20 mouse cellular contexts compared by ENCODE assay signal in the genomic region with DNA sequence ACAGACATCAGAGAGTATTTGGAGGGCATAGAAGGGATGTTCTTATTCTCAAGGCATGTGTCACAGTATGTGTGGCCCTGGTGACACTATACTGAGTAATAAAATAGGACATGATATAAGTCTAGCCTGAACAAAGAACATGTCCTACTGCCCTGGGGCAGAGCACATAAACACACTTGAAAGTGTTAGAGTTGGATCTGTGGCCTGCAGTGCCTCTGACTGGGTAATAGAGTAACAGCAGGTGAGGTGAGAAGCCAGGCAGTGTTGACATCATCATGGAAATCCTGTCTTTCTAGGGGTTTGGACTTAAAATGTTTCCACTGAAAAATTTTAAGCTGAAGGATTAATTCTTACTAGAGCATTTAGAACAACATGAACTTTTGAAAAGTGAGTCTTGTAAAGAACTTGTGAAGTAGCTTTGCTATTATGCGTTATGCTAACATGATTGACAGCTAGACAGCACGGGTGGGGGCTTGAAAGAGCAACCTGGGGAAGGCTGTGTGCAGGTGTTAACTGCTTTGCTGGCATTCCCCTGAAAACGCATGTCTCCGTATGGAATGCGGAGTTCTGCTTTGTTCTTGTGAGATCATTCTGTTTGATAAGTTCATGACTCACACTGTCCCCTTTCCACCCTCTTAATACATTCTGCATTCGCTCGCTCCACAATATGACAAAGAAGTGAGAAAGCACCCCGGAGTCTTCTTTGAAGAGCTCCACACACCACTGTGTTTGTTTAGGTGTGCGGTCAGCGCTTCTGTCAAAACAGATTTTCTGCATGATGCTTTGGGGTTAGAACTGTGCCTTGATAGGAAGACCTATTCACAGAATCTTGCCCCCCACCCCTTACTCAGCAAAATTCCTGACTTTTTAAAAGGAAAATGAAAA. TPM values are rescaled to one million over a fixed set of nuclear protein-coding genes. Genes with fewer than 3 reads are reported as not detected.
A peak's percentile ranks its signal among the peaks of the same experiment; 100 is the strongest.
DNase-seq lines count a peak whose midpoint lies in the region; ATAC-seq and TF ChIP-seq lines count a peak whose summit lies in the region.
"Had no signal": no experiment of that assay in that cellular context is flagged by ENCODE, and none has a peak within 500 bp of the region (broad histone marks: within the 10 kb centered on the region; RNA-seq: fewer than 3 reads in every experiment).

No protein-coding gene starts in this region.

- WGBS in forebrain, postnatal 0 days, result 46% methylated on average over 10 of the region's 10 CpGs
- 43% methylated on average over 10 of the region's 10 CpGs for WGBS in forebrain, embryonic 16.5 days
- WGBS in midbrain, embryonic 14.5 days, result 22% methylated on average over 10 of the region's 10 CpGs
- WGBS in midbrain, embryonic 16.5 days, result 37% methylated on average over 10 of the region's 10 CpGs

- H3K9ac ChIP-seq in forebrain, postnatal 0 days, result no peak overlapping the region
- no peak overlapping the region for H3K9ac ChIP-seq in forebrain, embryonic 16.5 days (replicated peaks; ENCODE audit: low read depth, low read length)
- no peak overlapping the region for H3K9ac ChIP-seq in midbrain, embryonic 14.5 days (replicated peaks; ENCODE audit: low read length)
- no peak overlapping the region for H3K9ac ChIP-seq in midbrain, embryonic 16.5 days (ENCODE audit: low read depth, low read length)
- H3K9ac ChIP-seq: limb, embryonic 15.5 days; liver, embryonic 15.5 days had no signal

- peak; percentile 11 for DNase-seq in forebrain, postnatal 0 days
- peak; percentile 12 for DNase-seq in midbrain, embryonic 14.5 days
- peak; percentile 35 for DNase-seq in CD4-positive helper T cell, adult 2 months (ENCODE audit: low read depth, low spot score)
- DNase-seq in brain, embryonic 14.5 days (ENCODE audit: low read depth), result peak; percentile 19
- no peak for DNase-seq in gastrocnemius, adult 8-10 months (ENCODE audit: low spot score in 2 of 2)
- DNase-seq: adrenal gland, postnatal 36 days; cerebellum, adult 11-12 months; cerebellum, postnatal 10 days; kidney, adult 2 months; kidney, postnatal 10 days; left cerebral cortex, postnatal 4 days; lung, postnatal 4 days had no signal

- no peak overlapping the region for H3K4me3 ChIP-seq in forebrain, postnatal 0 days (ENCODE audit: low read depth, low read length)
- no peak overlapping the region for H3K4me3 ChIP-seq in forebrain, embryonic 16.5 days (replicated peaks; ENCODE audit: low read length)
- no peak overlapping the region for H3K4me3 ChIP-seq in midbrain, embryonic 14.5 days (replicated peaks; ENCODE audit: low read depth, low read length)
- H3K4me3 ChIP-seq in midbrain, embryonic 16.5 days (ENCODE audit: low read depth, low read length), result no peak overlapping the region
- H3K4me3 ChIP-seq: heart, embryonic 10.5 days; left cerebral cortex, adult 2 months; limb, embryonic 15.5 days; liver, embryonic 15.5 days; myocyte had no signal

- H3K27ac ChIP-seq in forebrain, postnatal 0 days (ENCODE audit: low read depth, low read length), result no peak overlapping the region
- no peak overlapping the region for H3K27ac ChIP-seq in forebrain, embryonic 16.5 days (ENCODE audit: low read length)
- H3K27ac ChIP-seq in midbrain, embryonic 14.5 days (replicated peaks; ENCODE audit: low read depth, low read length), result no peak overlapping the region
- no peak overlapping the region for H3K27ac ChIP-seq in midbrain, embryonic 16.5 days (ENCODE audit: low read length)
- H3K27ac ChIP-seq: heart, embryonic 10.5 days; left cerebral cortex, adult 2 months; limb, embryonic 15.5 days; liver, embryonic 15.5 days had no signal

- H3K36me3 ChIP-seq in forebrain, postnatal 0 days (ENCODE audit: insufficient read depth), result no peaks in the 10 kb centered on the region
- no peaks in the 10 kb centered on the region for H3K36me3 ChIP-seq in forebrain, embryonic 16.5 days (ENCODE audit: control insufficient read depth, insufficient read depth)
- H3K36me3 ChIP-seq in midbrain, embryonic 14.5 days (ENCODE audit: control insufficient read depth, insufficient read depth, low read length), result no peaks in the 10 kb centered on the region
- H3K36me3 ChIP-seq in midbrain, embryonic 16.5 days (ENCODE audit: control insufficient read depth, insufficient read depth, low read length), result no peaks in the 10 kb centered on the region
- H3K36me3 ChIP-seq: heart, embryonic 10.5 days; limb, embryonic 15.5 days; liver, embryonic 15.5 days had no signal

- H3K27me3 ChIP-seq in forebrain, postnatal 0 days (ENCODE audit: insufficient read depth, low read length), result no peaks in the 10 kb centered on the region
- H3K27me3 ChIP-seq in forebrain, embryonic 16.5 days (replicated peaks; ENCODE audit: control insufficient read depth, insufficient read depth, low read length), result no peaks in the 10 kb centered on the region
- no peaks in the 10 kb centered on the region for H3K27me3 ChIP-seq in midbrain, embryonic 14.5 days (ENCODE audit: control insufficient read depth, insufficient read depth, low read length)
- H3K27me3 ChIP-seq in midbrain, embryonic 16.5 days (ENCODE audit: control insufficient read depth, insufficient read depth, low read depth, low read length), result no peaks in the 10 kb centered on the region
- H3K27me3 ChIP-seq: limb, embryonic 15.5 days; liver, embryonic 15.5 days had no signal

- ATAC-seq in forebrain, postnatal 0 days, result peak; percentile 43; the same call in 1 of the 2 replicates
- no peak for ATAC-seq in forebrain, embryonic 16.5 days
- ATAC-seq in midbrain, embryonic 14.5 days (ENCODE audit: low FRiP score, low TSS enrichment), result no peak
- ATAC-seq in midbrain, embryonic 16.5 days, result no peak; the same call in 1 of the 2 replicates
- no peak for ATAC-seq in inflammation-experienced regulatory T-cells, adult 6 months

- no peaks in the 10 kb centered on the region for H3K9me3 ChIP-seq in forebrain, postnatal 0 days (ENCODE audit: low read length)
- no peaks in the 10 kb centered on the region for H3K9me3 ChIP-seq in forebrain, embryonic 16.5 days (ENCODE audit: control insufficient read depth, low read length)
- no peaks in the 10 kb centered on the region for H3K9me3 ChIP-seq in midbrain, embryonic 14.5 days (ENCODE audit: control insufficient read depth, low read length)
- no peaks in the 10 kb centered on the region for H3K9me3 ChIP-seq in midbrain, embryonic 16.5 days (replicated peaks; ENCODE audit: control insufficient read depth, low read length, poor library complexity, severe bottlenecking)
- H3K9me3 ChIP-seq: heart, embryonic 10.5 days; limb, embryonic 15.5 days; liver, embryonic 15.5 days had no signal

- no peaks in the 10 kb centered on the region for H3K4me1 ChIP-seq in forebrain, postnatal 0 days (ENCODE audit: insufficient read depth)
- no peaks in the 10 kb centered on the region for H3K4me1 ChIP-seq in forebrain, embryonic 16.5 days (replicated peaks; ENCODE audit: control insufficient read depth, insufficient read depth, low read length)
- H3K4me1 ChIP-seq in midbrain, embryonic 14.5 days (ENCODE audit: control insufficient read depth, insufficient read depth, low read length), result no peaks in the 10 kb centered on the region
- H3K4me1 ChIP-seq in midbrain, embryonic 16.5 days (ENCODE audit: control insufficient read depth, insufficient read depth, low read length), result no peaks in the 10 kb centered on the region
- H3K4me1 ChIP-seq: heart, embryonic 10.5 days; limb, embryonic 15.5 days; liver, embryonic 15.5 days had no signal

- TF ChIP-seq CTCF in forebrain, postnatal 0 days (IDR thresholded peaks at IDR 0.05; ENCODE audit: low read depth), result peak; percentile 13; the same call in 1 of the 2 replicates
- no peak for TF ChIP-seq CTCF in brain, embryonic 14.5 days (IDR thresholded peaks at IDR 0.05; ENCODE audit: borderline replicate concordance, extremely low read depth, insufficient read depth, insufficient read length)

- no peak overlapping the region for H3K4me2 ChIP-seq in forebrain, postnatal 0 days (ENCODE audit: low read depth)
- no peak overlapping the region for H3K4me2 ChIP-seq in forebrain, embryonic 16.5 days (ENCODE audit: low read length)
- H3K4me2 ChIP-seq in midbrain, embryonic 14.5 days (ENCODE audit: low read length), result no peak overlapping the region
- H3K4me2 ChIP-seq in midbrain, embryonic 16.5 days (ENCODE audit: low read length), result no peak overlapping the region
- H3K4me2 ChIP-seq: limb, embryonic 15.5 days; liver, embryonic 15.5 days had no signal

- no peak for TF ChIP-seq POLR2A in brain, embryonic 14.5 days (IDR thresholded peaks at IDR 0.05; ENCODE audit: borderline replicate concordance, extremely low read depth, insufficient read depth, insufficient read length, poor library complexity, severe bottlenecking)

RNA-seq across cellular contexts. Expression of gene Hbs1l, which starts 8.3 kb away (rescaled TPM):
- 98.0 and 108 TPM in 2 replicates for total RNA-seq in forebrain, postnatal 0 days (2014; rRNA removed)
- polyA plus RNA-seq in forebrain, postnatal 0 days (2015; fragmentation: Nextera tagmentation; extraction: Ambion mirVana), result 73.7 and 81.8 TPM in 2 replicates
- polyA plus RNA-seq in forebrain, embryonic 16.5 days (2015; fragmentation: Nextera tagmentation; extraction: Ambion mirVana), result 123 and 127 TPM in 2 replicates
- 77.6 and 102 TPM in 2 replicates for polyA plus RNA-seq in midbrain, embryonic 14.5 days (2014; fragmentation: Nextera tagmentation; extraction: Ambion mirVana)
- polyA plus RNA-seq in midbrain, embryonic 16.5 days (2015; fragmentation: Nextera tagmentation; extraction: Ambion mirVana), result 89.3 and 95.1 TPM in 2 replicates
- 42.9 and 56.6 TPM in 2 replicates for polyA plus RNA-seq in brain, embryonic 14.5 days (2012; rRNA removed)
- total RNA-seq in gastrocnemius, adult 8-10 months (2022), result 10 to 100 TPM; 65.8 to 72.5 (median 66.8) TPM
- polyA plus RNA-seq in inflammation-experienced regulatory T-cells, adult 6 months (2017; shearing (Covaris generic)), result 100 to 1,000 TPM; 127 to 133 (median 133) TPM

Comparison
In these comparisons a context has a peak if more than half of its experiments do, and no peak if none do; other contexts are left out.
1. DNase-seq: peak in forebrain, postnatal 0 days (single experiment), midbrain, embryonic 14.5 days (single experiment), CD4-positive helper T cell, adult 2 months (single experiment) and brain, embryonic 14.5 days (single experiment); none in gastrocnemius, adult 8-10 months (0 of 2).